Mouse (Mus musculus) stomach, postnatal 0 days (tissue): ENCODE results near the gene Cyp46a1.

Experiments used
- CTCF ChIP-seq: IDR thresholded peaks from 2 replicates; pipeline ENCODE4 v1.5.1; 2016; ENCODE audit warnings: antibody characterized with exemption, low read depth, mild to moderate bottlenecking, moderate library complexity
- EP300 ChIP-seq: optimal IDR thresholded peaks from 2 replicates; pipeline ENCODE3; 2016; ENCODE audit warnings: antibody characterized with exemption

DNA sequence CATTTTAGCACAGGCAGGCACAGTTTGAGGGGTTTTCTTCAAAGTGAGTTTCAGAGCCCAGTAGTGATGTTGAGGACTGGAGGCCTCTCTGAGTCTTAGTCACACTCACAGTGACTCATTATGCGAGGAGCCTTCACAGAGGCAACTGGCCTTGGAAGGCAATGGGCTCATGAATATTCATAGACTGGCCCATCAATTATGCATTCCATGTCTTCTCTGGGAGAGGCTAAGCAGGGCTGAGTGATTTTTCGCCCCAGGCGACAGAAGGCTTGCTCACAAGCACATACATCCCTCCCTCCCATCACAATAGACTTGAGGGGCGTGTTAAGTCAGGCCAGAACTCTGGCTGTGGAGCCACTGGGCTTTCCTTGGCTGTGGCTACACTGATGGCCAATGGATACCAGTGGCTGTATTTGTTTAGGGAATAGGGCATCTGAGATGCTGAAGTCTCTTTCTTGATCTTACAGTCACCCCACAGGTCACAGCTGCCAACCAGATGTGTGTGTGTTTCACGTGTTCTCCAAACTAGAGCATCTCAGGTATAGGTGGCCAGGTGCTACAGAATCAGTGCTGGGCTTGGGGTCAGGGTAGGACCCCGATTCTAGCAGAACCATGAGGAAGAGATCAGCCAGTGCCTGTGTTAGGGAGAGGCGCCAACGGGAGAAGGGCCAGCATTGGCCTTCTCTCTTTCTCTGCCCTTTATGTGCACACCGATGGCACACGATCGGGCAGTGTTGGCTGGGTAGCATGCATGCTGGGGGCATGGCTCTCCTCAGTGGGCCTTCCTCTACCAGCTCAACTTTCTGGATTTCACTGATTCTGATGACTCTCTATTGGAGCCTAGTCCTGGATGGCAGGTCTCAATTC, 62.1 kb downstream of the Cyp46a1 start:
- no peak for TF ChIP-seq CTCF
- no peak for TF ChIP-seq EP300
